Mouse (Mus musculus): ENCODE data around the gene Col26a1. TPM values are rescaled to one million over a fixed set of nuclear protein-coding genes. Genes with fewer than 3 reads are reported as not detected.

Col26a1 gene
- polyA plus RNA-seq, 1 experiment = 0.02 TPM

- Histone ChIP-seq H3K9me3 (ENCODE audit: control insufficient read depth, low read length) (peaks cover 12% of the 10 kb centered on the region), H3K27me3 (ENCODE audit: control insufficient read depth) (no peaks in the 10 kb centered on the region), H3K4me3 (replicated peaks) (no peak overlapping the region), H3K36me3 (ENCODE audit: control insufficient read depth) (no peaks in the 10 kb centered on the region), H3K4me1 (ENCODE audit: control insufficient read depth) (no peaks in the 10 kb centered on the region)
- no peak for TF ChIP-seq GATA1 (IDR thresholded peaks at IDR 0.05; ENCODE audit: low read length)
These were observed 50.0 kb downstream of the Col26a1 start for GRCm38 (mm10) chr5:136833053-136833452.

DNA sequence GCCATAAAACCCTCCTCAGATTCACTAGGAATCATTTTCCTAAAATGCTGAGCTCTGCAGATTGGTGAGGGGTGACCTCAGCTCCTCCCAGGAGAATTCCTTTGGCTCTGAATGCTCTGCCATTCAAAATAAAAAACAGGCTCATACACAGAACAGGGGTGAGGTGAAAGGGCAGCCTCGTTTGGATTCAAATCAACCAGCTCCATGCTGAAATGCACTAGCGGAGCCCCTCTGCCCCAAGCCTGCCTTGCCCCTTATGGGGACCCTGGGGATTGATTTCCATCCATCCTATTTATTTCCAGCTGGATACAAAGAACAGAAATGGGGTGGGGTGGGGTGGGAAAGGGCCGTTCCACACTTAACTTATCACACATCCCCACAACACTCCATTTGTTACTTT, 52.9 kb downstream of the Col26a1 start:
- no peaks in the 10 kb centered on the region for H3K4me1 ChIP-seq (ENCODE audit: control insufficient read depth)
- TF ChIP-seq GATA1 (IDR thresholded peaks at IDR 0.05; ENCODE audit: low read length) = no peak
- TF ChIP-seq TAL1 (IDR thresholded peaks at IDR 0.05; ENCODE audit: low read length) = no peak
- no peaks in the 10 kb centered on the region for H3K27me3 ChIP-seq (ENCODE audit: control insufficient read depth)
- H3K36me3 ChIP-seq (ENCODE audit: control insufficient read depth) = no peaks in the 10 kb centered on the region
- H3K9me3 ChIP-seq (ENCODE audit: control insufficient read depth, low read length) = peaks cover 12% of the 10 kb centered on the region
- H3K4me3 ChIP-seq (replicated peaks) = no peak overlapping the region

DNA sequence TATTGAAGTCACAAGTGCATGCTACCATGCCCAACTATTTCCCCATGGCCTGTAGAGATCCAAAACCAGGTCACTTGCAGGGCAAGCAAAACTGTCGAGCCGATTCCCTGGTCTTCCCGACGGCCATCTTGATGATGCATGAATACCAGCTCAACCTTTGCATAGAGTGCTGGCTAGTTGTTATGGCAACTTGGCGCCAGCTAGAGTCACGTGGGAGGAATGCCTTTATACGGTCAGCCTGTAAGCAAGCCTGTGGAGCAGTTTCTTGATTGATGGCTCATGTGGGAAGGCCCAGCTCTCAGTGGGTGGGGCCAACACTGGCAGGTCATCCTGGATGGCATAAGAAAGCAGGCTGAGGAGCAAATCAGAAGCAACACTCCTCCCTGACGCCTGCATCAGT, 61.0 kb downstream of the Col26a1 start:
- Histone ChIP-seq H3K27me3 (ENCODE audit: control insufficient read depth) (no peaks in the 10 kb centered on the region), H3K4me3 (replicated peaks) (no peak overlapping the region), H3K4me1 (ENCODE audit: control insufficient read depth) (no peaks in the 10 kb centered on the region), H3K36me3 (ENCODE audit: control insufficient read depth) (no peaks in the 10 kb centered on the region), H3K9me3 (ENCODE audit: control insufficient read depth, low read length) (peaks cover 22% of the 10 kb centered on the region)
- TF ChIP-seq TAL1 (IDR thresholded peaks at IDR 0.05; ENCODE audit: low read length) (no peak), GATA1 (IDR thresholded peaks at IDR 0.05; ENCODE audit: low read length) (no peak)

- H3K4me3 ChIP-seq (replicated peaks) = no peak overlapping the region
- TF ChIP-seq TAL1 (IDR thresholded peaks at IDR 0.05; ENCODE audit: low read length) = no peak
- TF ChIP-seq GATA1 (IDR thresholded peaks at IDR 0.05; ENCODE audit: low read length) = no peak
- H3K4me1 ChIP-seq (ENCODE audit: control insufficient read depth) = no peaks in the 10 kb centered on the region
- H3K9me3 ChIP-seq (ENCODE audit: control insufficient read depth, low read length) = peaks cover 22% of the 10 kb centered on the region
- no peaks in the 10 kb centered on the region for H3K27me3 ChIP-seq (ENCODE audit: control insufficient read depth)
- no peaks in the 10 kb centered on the region for H3K36me3 ChIP-seq (ENCODE audit: control insufficient read depth)
These were observed 62.1 kb downstream of the Col26a1 start for GRCm38 (mm10) chr5:136820911-136821310.

DNA sequence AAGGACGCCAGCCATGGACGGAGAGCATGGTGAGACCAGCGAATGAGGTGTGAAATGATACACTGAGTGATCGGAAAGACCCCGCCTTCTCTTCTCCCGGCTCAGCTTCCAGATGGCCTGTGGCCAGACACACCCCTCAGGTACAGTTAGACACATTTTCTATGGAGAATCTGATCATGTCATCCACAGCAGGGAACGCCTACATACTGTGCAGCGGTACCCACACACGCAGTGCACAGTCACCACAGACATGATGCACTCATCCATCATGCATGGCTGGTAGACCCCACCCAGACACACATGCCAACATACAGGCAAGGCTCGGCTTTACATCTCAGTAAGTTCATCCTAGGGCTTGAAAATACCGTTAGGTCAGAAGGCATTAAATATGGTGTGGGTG, 63.3 kb downstream of the Col26a1 start:
- Histone ChIP-seq H3K9me3 (ENCODE audit: control insufficient read depth, low read length) (peaks cover 25% of the 10 kb centered on the region), H3K27me3 (ENCODE audit: control insufficient read depth) (no peaks in the 10 kb centered on the region), H3K4me3 (replicated peaks) (no peak overlapping the region), H3K4me1 (ENCODE audit: control insufficient read depth) (no peaks in the 10 kb centered on the region), H3K36me3 (ENCODE audit: control insufficient read depth) (no peaks in the 10 kb centered on the region)
- TF ChIP-seq TAL1 (IDR thresholded peaks at IDR 0.05; ENCODE audit: low read length) (no peak), GATA1 (IDR thresholded peaks at IDR 0.05; ENCODE audit: low read length) (no peak)

DNA sequence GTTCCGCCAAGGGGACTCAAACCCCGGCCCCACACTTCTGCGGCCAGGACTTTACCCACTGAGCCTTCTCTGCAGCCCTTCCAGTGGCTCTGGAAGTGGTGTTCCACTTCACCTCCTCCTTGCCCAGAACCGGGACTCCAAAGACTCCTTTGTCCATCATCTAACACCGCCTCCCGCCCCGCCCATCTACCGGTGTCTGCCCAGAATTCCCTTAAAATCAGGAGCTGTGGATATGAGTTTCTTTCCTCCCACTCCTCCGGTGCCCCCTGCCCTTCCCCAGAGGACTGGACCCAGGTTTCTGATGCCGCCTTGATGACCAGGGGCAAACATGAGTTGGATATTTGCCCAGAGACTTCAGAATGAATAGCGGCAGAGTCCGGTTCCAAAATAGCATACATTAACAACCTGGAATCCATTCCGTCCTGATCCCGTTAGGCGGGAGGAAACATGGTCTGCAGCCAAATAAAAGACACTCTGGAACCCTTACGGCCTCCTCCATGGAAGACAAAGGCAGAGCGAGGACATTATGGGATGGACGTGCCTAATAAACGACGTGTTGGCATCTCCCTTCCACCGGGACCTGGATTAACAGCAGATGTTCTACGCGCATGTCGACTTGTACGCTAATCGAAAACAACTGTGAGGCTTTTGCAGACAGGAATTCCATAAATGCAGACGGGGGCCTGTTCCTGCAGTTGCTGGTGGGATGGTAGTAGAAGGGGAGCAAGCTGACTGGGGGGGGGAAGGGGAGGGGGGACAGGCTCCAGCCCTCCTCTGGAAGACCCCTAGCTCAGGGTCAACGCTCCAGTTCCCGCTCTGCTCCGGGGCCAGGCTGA, 72.3 kb downstream of the Col26a1 start:
- no peak overlapping the region for H3K4me3 ChIP-seq (replicated peaks)
- no peaks in the 10 kb centered on the region for H3K4me1 ChIP-seq (ENCODE audit: control insufficient read depth)
- no peaks in the 10 kb centered on the region for H3K36me3 ChIP-seq (ENCODE audit: control insufficient read depth)
- TF ChIP-seq TAL1 (IDR thresholded peaks at IDR 0.05; ENCODE audit: low read length) = no peak
- no peak for TF ChIP-seq GATA1 (IDR thresholded peaks at IDR 0.05; ENCODE audit: low read length)
- peaks cover 2% of the 10 kb centered on the region; the same call in 1 of the 2 replicates for H3K9me3 ChIP-seq (ENCODE audit: control insufficient read depth, low read length)
- H3K27me3 ChIP-seq (ENCODE audit: control insufficient read depth) = no peaks in the 10 kb centered on the region

- H3K4me3 ChIP-seq (replicated peaks) = no peak overlapping the region
- H3K27me3 ChIP-seq (ENCODE audit: control insufficient read depth) = no peaks in the 10 kb centered on the region
- H3K36me3 ChIP-seq (ENCODE audit: control insufficient read depth) = no peaks in the 10 kb centered on the region
- H3K9me3 ChIP-seq (ENCODE audit: control insufficient read depth, low read length) = no peaks in the 10 kb centered on the region
- no peaks in the 10 kb centered on the region for H3K4me1 ChIP-seq (ENCODE audit: control insufficient read depth)
- no peak for TF ChIP-seq GATA1 (IDR thresholded peaks at IDR 0.05; ENCODE audit: low read length)
- no peak for TF ChIP-seq TAL1 (IDR thresholded peaks at IDR 0.05; ENCODE audit: low read length)
These were observed 76.5 kb downstream of the Col26a1 start for GRCm38 (mm10) chr5:136806379-136807056.

DNA sequence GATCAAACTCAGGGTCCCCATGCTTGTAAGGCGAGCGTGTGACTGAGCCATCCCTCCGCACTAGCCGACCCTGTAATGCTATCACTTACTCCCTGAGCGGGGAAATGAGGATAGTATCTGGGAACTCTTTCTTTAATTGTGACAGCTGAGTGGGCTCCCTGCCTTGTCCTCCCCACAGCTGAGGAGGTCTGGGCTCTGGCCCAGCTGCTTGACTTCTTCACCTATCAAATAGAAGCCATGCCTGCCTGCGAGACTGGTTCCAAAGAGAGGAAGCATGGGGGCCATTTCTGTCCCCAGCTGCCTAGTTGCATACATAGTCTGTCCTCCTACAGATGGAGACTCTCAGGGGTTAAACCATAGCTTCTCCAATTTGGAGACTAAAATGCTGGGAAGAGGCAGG, 78.0 kb downstream of the Col26a1 start:
- Histone ChIP-seq H3K4me3 (replicated peaks) (no peak overlapping the region), H3K4me1 (ENCODE audit: control insufficient read depth) (no peaks in the 10 kb centered on the region), H3K9me3 (ENCODE audit: control insufficient read depth, low read length) (no peaks in the 10 kb centered on the region), H3K36me3 (ENCODE audit: control insufficient read depth) (no peaks in the 10 kb centered on the region), H3K27me3 (ENCODE audit: control insufficient read depth) (no peaks in the 10 kb centered on the region)
- TF ChIP-seq GATA1 (IDR thresholded peaks at IDR 0.05; ENCODE audit: low read length) = no peak
- TF ChIP-seq TAL1 (IDR thresholded peaks at IDR 0.05; ENCODE audit: low read length) = no peak

DNA sequence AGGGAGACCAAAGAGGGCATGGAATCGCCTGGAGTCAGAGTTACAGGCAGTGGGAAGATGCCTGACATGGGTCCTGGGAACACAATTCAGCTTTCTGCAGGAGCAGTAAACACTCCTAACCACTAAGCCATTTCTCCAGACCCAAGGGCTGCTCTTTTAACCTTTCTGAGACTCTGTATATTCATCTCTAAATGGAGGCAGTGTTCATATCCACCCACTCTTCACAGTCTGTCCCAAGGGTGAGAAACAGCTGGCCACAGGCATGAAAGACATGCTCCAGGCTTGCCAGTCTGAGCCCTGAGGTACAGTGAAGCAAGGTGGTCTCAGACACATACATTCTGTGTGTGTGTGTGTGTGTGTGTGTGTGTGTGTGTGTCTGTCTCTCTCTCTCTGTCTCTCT, 78.8 kb downstream of the Col26a1 start:
- H3K4me1 ChIP-seq (ENCODE audit: control insufficient read depth) = no peaks in the 10 kb centered on the region
- TF ChIP-seq TAL1 (IDR thresholded peaks at IDR 0.05; ENCODE audit: low read length) (no peak), GATA1 (IDR thresholded peaks at IDR 0.05; ENCODE audit: low read length) (no peak)
- H3K9me3 ChIP-seq (ENCODE audit: control insufficient read depth, low read length) = no peaks in the 10 kb centered on the region
- no peaks in the 10 kb centered on the region for H3K36me3 ChIP-seq (ENCODE audit: control insufficient read depth)
- no peak overlapping the region for H3K4me3 ChIP-seq (replicated peaks)
- no peaks in the 10 kb centered on the region for H3K27me3 ChIP-seq (ENCODE audit: control insufficient read depth)
